Mouse (Mus musculus) megakaryocyte-erythroid progenitor cell, adult 5-6 weeks (primary cell): ENCODE data around the gene Adcy1. TPM values are rescaled to one million over a fixed set of nuclear protein-coding genes. Genes with fewer than 3 reads are reported as not detected.

Source experiments
- ATAC-seq: replicated peaks from 2 replicates; pipeline ENCODE4 v1.8.0; 2016; ENCODE audit warnings: mild to moderate bottlenecking, inconsistent platforms; ENCODE audit not compliant: severe bottlenecking, poor library complexity, low FRiP score, low TSS enrichment
- total RNA-seq, 2 experiments: library from RNA; stranded (forward) in 1 of 2; stranded (reverse) in 1 of 2; fragments of 200-1000, 215-1000 nt in 1 of 2; fragments of >200 nt in 1 of 2; fragmentation: Nextera tagmentation in 1 of 2; gene quantifications; 2 replicates each; pipeline ENCODE4 v1.2.3; 2014 to 2017

Adcy1 gene
- total RNA-seq, 2 experiments from 2014 or later, result not detected

GRCm38 (mm10) chr11:7067263-7067662, 4.0 kb downstream of the Adcy1 start:
- no peak for ATAC-seq

- ATAC-seq, result no peak
Measured at GRCm38 (mm10) chr11:7068479-7069235, 5.4 kb downstream of the Adcy1 start.

GRCm38 (mm10) chr11:7069762-7070161, 6.5 kb downstream of the Adcy1 start:
- ATAC-seq, result no peak

GRCm38 (mm10) chr11:7071617-7072016, 8.3 kb downstream of the Adcy1 start:
- ATAC-seq, result no peak

GRCm38 (mm10) chr11:7073556-7073955, 10.3 kb downstream of the Adcy1 start:
- ATAC-seq, result no peak

GRCm38 (mm10) chr11:7076510-7076909, 13.2 kb downstream of the Adcy1 start:
- ATAC-seq, result no peak

GRCm38 (mm10) chr11:7081893-7082292, 18.6 kb downstream of the Adcy1 start:
- no peak for ATAC-seq

GRCm38 (mm10) chr11:7083911-7084310, 20.6 kb downstream of the Adcy1 start:
- no peak for ATAC-seq

- no peak for ATAC-seq
Measured at GRCm38 (mm10) chr11:7085184-7085583, 21.9 kb downstream of the Adcy1 start.

GRCm38 (mm10) chr11:7091120-7091519, 27.8 kb downstream of the Adcy1 start:
- ATAC-seq, result no peak

GRCm38 (mm10) chr11:7094844-7095243, 31.6 kb downstream of the Adcy1 start:
- ATAC-seq, result no peak

- no peak for ATAC-seq
Measured at GRCm38 (mm10) chr11:7101674-7102073, 38.4 kb downstream of the Adcy1 start.

GRCm38 (mm10) chr11:7102256-7103194, 39.2 kb downstream of the Adcy1 start:
- no peak for ATAC-seq

- no peak for ATAC-seq
Measured at GRCm38 (mm10) chr11:7105337-7105736, 42.0 kb downstream of the Adcy1 start.

GRCm38 (mm10) chr11:7109131-7109530, 45.8 kb downstream of the Adcy1 start:
- ATAC-seq, result no peak

GRCm38 (mm10) chr11:7113046-7113445, 49.8 kb downstream of the Adcy1 start:
- ATAC-seq, result no peak

- no peak for ATAC-seq
Measured at GRCm38 (mm10) chr11:7113687-7114086, 50.4 kb downstream of the Adcy1 start.

- ATAC-seq, result no peak
Measured at GRCm38 (mm10) chr11:7114312-7114711, 51.0 kb downstream of the Adcy1 start.

GRCm38 (mm10) chr11:7116647-7117046, 53.4 kb downstream of the Adcy1 start:
- ATAC-seq, result no peak

GRCm38 (mm10) chr11:7129319-7130051, 66.2 kb downstream of the Adcy1 start:
- no peak for ATAC-seq
